ENCODE assay signal across 8 mouse cellular contexts in the genomic region with DNA sequence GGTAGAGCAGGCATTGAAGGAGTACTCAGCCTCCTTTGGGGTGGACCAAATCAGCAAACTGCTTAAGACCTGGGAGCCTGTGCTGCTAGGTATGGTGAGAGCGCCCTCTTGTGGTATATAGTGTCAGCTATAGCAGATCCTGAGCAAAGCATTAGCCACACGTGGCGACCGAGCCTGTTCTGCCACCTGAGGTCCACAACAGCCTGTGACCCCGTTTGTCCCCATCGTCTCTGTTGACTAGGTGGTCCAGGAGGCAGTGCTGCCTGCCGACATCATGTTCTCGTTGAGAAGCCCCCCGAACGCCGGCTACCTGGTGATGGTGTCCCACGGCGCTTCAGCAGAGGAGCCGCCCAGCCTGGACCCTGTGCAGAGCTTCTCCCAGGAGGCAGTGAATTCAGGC. TPM values are rescaled to one million over a fixed set of nuclear protein-coding genes. Genes with fewer than 3 reads are reported as not detected.
DNase-seq lines count a peak whose midpoint lies in the region; ATAC-seq and TF ChIP-seq lines count a peak whose summit lies in the region.

No protein-coding gene starts in this region.

- TF ChIP-seq EP300 in heart, adult 2 months (IDR thresholded peaks at IDR 0.05; ENCODE audit: insufficient read depth, low read depth, low read length) = peak; percentile 77; the same call in 1 of the 2 replicates

- TF ChIP-seq POLR2A in heart, adult 2 months (IDR thresholded peaks at IDR 0.05; ENCODE audit: insufficient read depth, low read depth, low read length) = no peak

- H3K9ac ChIP-seq in heart, adult 2 months (ENCODE audit: low read depth, low read length) = no peak overlapping the region
- H3K9ac ChIP-seq in limb, embryonic 11.5 days (ENCODE audit: low read length) = no peak overlapping the region
- H3K9ac ChIP-seq in midbrain, embryonic 13.5 days (replicated peaks) = no peak overlapping the region

- no peak; the same call in 1 of the 2 replicates for ATAC-seq in limb, embryonic 11.5 days (ENCODE audit: insufficient number of reproducible peaks, low FRiP score, low TSS enrichment, low read depth)
- peak; percentile 81 for ATAC-seq in midbrain, embryonic 13.5 days

- no peak overlapping the region for H3K27ac ChIP-seq in heart, adult 2 months
- H3K27ac ChIP-seq in limb, embryonic 11.5 days (replicated peaks; ENCODE audit: low read depth, low read length) = no peak overlapping the region
- H3K27ac ChIP-seq in midbrain, embryonic 13.5 days = no peak overlapping the region

- DNase-seq in 3134 (ENCODE audit: extremely low read depth, insufficient read length, low spot score) (peak; percentile 53), adipocyte (ENCODE audit: low spot score) (peak; percentile 86)
- DNase-seq in embryo, embryonic 11 days = peak; percentile 94
- DNase-seq in heart, adult 2 months = peak; percentile 60 to 61
- DNase-seq in kidney, adult 9 months = peak; percentile 86
- DNase-seq in limb, embryonic 11.5 days (ENCODE audit: low spot score) = peak; percentile 82
- peak; percentile 43 to 56 for DNase-seq in spleen, postnatal 36 days (ENCODE audit: low spot score in 2 of 2)

- no peaks in the 10 kb centered on the region for H3K9me3 ChIP-seq in limb, embryonic 11.5 days (ENCODE audit: control insufficient read depth, low read length)
- H3K9me3 ChIP-seq in midbrain, embryonic 13.5 days = no peaks in the 10 kb centered on the region

- WGBS in heart, adult 2 months = 27% methylated on average over 14 of the region's 14 CpGs
- 3% methylated on average over 14 of the region's 14 CpGs for WGBS in limb, embryonic 11.5 days
- WGBS in midbrain, embryonic 13.5 days = 6% methylated on average over 14 of the region's 14 CpGs

- no peak overlapping the region for H3K4me3 ChIP-seq in heart, adult 2 months
- H3K4me3 ChIP-seq in limb, embryonic 11.5 days (ENCODE audit: low read depth, low read length) = no peak overlapping the region
- H3K4me3 ChIP-seq in midbrain, embryonic 13.5 days (replicated peaks) = peak overlapping the region; percentile 23

- no peaks in the 10 kb centered on the region for H3K79me2 ChIP-seq in heart, adult 2 months (replicated peaks; ENCODE audit: control insufficient read depth, insufficient read depth, low read length)

- H3K27me3 ChIP-seq in heart, adult 2 months (ENCODE audit: control insufficient read depth, insufficient read depth, low read length) = peaks cover 2% of the 10 kb centered on the region
- H3K27me3 ChIP-seq in limb, embryonic 11.5 days (ENCODE audit: control insufficient read depth, insufficient read depth, low read length) = no peaks in the 10 kb centered on the region
- peaks cover 19% of the 10 kb centered on the region for H3K27me3 ChIP-seq in midbrain, embryonic 13.5 days

- H3K36me3 ChIP-seq in heart, adult 2 months (ENCODE audit: control insufficient read depth, insufficient read depth, low read length) = no peaks in the 10 kb centered on the region
- peaks cover 3% of the 10 kb centered on the region; the same call in 1 of the 2 replicates for H3K36me3 ChIP-seq in limb, embryonic 11.5 days (ENCODE audit: control insufficient read depth, insufficient read depth, low read length)
- H3K36me3 ChIP-seq in midbrain, embryonic 13.5 days = no peaks in the 10 kb centered on the region

- peak; percentile 90 for TF ChIP-seq CTCF in heart, adult 2 months (IDR thresholded peaks at IDR 0.05)

- intact Hi-C loops in heart, adult 2 months (cut with DNase I) = loop anchor here (1.0 to 2.0 kb wide), 5 partner anchors 35 to 241 kb away; partner anchors contain the start of genes Man2c1 and Snupn

- peak overlapping the region; percentile 29; the same call in 1 of the 2 replicates for H3K4me2 ChIP-seq in limb, embryonic 11.5 days (ENCODE audit: low read depth, severe bottlenecking)
- peak overlapping the region; percentile 54 for H3K4me2 ChIP-seq in midbrain, embryonic 13.5 days (replicated peaks)

- 0 out of 2 replicates have a peak, but pooled peaks cover 1% of the 10 kb centered on the region for H3K4me1 ChIP-seq in heart, adult 2 months (ENCODE audit: control insufficient read depth, insufficient read depth, low read length)
- peaks cover 11% of the 10 kb centered on the region for H3K4me1 ChIP-seq in limb, embryonic 11.5 days (ENCODE audit: control insufficient read depth, insufficient read depth, low read length)
- peaks cover 14% of the 10 kb centered on the region for H3K4me1 ChIP-seq in midbrain, embryonic 13.5 days (replicated peaks)

RNA-seq across cellular contexts. Expression of gene Cspg4, which starts 25.0 kb away (rescaled TPM):
- 10 to 100 TPM; 12.7 to 13.7 TPM for total RNA-seq in heart, adult 2 months (2021)
- polyA plus RNA-seq in heart, adult 2 months (2012; rRNA removed) = 15.7 and 17.1 TPM in 2 replicates
- polyA plus RNA-seq in limb, embryonic 11.5 days (2014; fragmentation: Nextera tagmentation; extraction: Ambion mirVana) = 5.4 and 5.5 TPM in 2 replicates
- 3.2 and 3.5 TPM in 2 replicates for polyA plus RNA-seq in midbrain, embryonic 13.5 days (2015; fragmentation: Nextera tagmentation; extraction: Ambion mirVana)

RNA-seq across cellular contexts. Expression of gene Odf3l1, which starts 25.3 kb away (rescaled TPM):
- total RNA-seq in heart, adult 2 months (2021) = not detected
- 1.5 and 1.6 TPM in 2 replicates for polyA plus RNA-seq in heart, adult 2 months (2012; rRNA removed)
- 0.41 and 0.77 TPM in 2 replicates for polyA plus RNA-seq in limb, embryonic 11.5 days (2014; fragmentation: Nextera tagmentation; extraction: Ambion mirVana)
- not detected in 2 replicates for polyA plus RNA-seq in midbrain, embryonic 13.5 days (2015; fragmentation: Nextera tagmentation; extraction: Ambion mirVana)

RNA-seq across cellular contexts. Expression of gene Snx33, which starts 38.4 kb away (rescaled TPM):
- total RNA-seq in heart, adult 2 months (2021) = 10 to 100 TPM in 1 of 2 experiments, 1 to 10 TPM in 1; 6.7 to 10.0 TPM
- 7.8 and 8.8 TPM in 2 replicates for polyA plus RNA-seq in heart, adult 2 months (2012; rRNA removed)
- 7.8 and 10.1 TPM in 2 replicates for polyA plus RNA-seq in limb, embryonic 11.5 days (2014; fragmentation: Nextera tagmentation; extraction: Ambion mirVana)
- polyA plus RNA-seq in midbrain, embryonic 13.5 days (2015; fragmentation: Nextera tagmentation; extraction: Ambion mirVana) = 2.8 and 3.1 TPM in 2 replicates

RNA-seq across cellular contexts. Expression of gene Imp3, which starts 47.5 kb away (rescaled TPM):
- 10 to 100 TPM; 54.0 to 63.3 TPM for total RNA-seq in heart, adult 2 months (2021)
- 75.6 and 87.1 TPM in 2 replicates for polyA plus RNA-seq in heart, adult 2 months (2012; rRNA removed)
- 70.9 and 73.6 TPM in 2 replicates for polyA plus RNA-seq in limb, embryonic 11.5 days (2014; fragmentation: Nextera tagmentation; extraction: Ambion mirVana)
- polyA plus RNA-seq in midbrain, embryonic 13.5 days (2015; fragmentation: Nextera tagmentation; extraction: Ambion mirVana) = 69.4 and 73.3 TPM in 2 replicates
